Mouse (Mus musculus) liver, embryonic 14.5 days (tissue): ENCODE measurements around the gene Vmn1r123.
"Not testable (repeated sequence)": the region's sequence is repeated elsewhere in the genome, so short reads cannot be mapped to it uniquely, and the experiment has no call there.

Experiments used
- CTCF ChIP-seq: IDR thresholded peaks from 2 replicates; pipeline ENCODE4 v1.5.1; 2016; ENCODE audit warnings: antibody characterized with exemption, low read depth, control low read depth
- EP300 ChIP-seq: IDR thresholded peaks from 2 replicates; pipeline ENCODE4 v1.6.1; 2016; ENCODE audit warnings: antibody characterized with exemption, low read depth

GRCm38 (mm10) chr7:21134028-21134427 is 28.0 kb upstream of the Vmn1r123 start, which contains the start of gene Vmn1r122:
- TF ChIP-seq CTCF, EP300: not testable (repeated sequence)
